Mouse (Mus musculus): ENCODE measurements around the gene Poc1a.

The Poc1a gene

DNA sequence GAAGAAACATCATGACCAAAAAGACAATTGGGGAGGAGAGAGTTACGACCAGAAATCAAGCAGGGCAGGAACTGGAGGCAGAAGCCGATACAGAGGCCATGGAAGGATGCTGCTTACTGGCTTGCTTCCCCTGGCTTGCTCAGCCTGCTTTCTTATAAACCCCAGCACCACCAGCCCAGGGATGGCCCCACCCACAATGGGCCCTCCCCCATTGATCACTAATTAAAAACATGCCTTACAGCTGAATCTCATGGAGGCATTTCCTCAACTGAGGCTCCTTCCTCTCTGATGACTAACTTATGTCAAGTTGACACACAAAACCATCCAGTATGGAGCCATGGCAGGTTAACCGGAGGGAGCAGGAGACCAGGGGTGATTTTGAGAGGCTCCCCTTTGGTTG, 118.9 kb downstream of the Poc1a start:
- DNase-seq (ENCODE audit: low read depth, low spot score): no peak
